Mouse (Mus musculus): ENCODE data around the gene Dzip1.

Gene Dzip1

DNA sequence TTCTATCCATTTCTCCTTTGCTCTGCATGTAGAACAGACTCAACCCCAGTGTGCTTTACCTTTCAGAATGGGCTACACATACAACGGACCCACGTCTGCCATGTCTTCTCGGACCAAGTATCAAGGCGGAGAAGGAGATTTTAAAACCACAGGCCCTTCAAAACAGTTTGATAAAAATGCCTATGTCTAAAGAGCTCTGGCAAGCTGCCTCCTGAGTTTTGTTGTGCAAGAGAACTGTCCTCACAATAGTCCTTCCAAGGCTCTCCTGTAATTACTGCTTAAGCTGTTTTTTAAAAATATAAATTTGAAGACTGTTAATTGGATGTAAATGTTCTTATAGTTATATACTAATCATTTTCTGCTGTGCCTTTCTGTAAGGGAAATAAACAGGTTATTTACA is 51.1 kb downstream of the Dzip1 start:
- no peak for DNase-seq (ENCODE audit: low spot score in 2 of 2)

DNA sequence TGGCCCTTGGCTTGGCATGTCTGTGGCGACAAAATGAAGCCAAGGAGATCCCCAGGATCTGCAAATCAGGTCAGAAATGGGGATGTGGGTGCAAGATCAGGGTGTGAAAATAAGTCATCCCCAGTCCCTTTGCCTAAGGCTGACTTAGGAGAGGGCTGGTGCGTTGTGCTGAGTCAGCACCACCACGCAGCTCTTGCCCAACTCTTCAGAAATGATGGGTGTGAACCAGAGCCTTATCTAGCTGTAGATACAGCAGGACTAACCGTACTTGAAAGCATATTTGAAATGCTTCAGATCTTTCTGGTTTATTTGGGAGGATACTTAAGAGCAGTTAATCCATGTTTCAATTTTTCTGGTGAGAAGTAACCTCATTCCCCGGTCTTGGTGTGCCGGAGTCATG is 55.5 kb downstream of the Dzip1 start:
- DNase-seq (ENCODE audit: low spot score in 2 of 2): no peak

DNA sequence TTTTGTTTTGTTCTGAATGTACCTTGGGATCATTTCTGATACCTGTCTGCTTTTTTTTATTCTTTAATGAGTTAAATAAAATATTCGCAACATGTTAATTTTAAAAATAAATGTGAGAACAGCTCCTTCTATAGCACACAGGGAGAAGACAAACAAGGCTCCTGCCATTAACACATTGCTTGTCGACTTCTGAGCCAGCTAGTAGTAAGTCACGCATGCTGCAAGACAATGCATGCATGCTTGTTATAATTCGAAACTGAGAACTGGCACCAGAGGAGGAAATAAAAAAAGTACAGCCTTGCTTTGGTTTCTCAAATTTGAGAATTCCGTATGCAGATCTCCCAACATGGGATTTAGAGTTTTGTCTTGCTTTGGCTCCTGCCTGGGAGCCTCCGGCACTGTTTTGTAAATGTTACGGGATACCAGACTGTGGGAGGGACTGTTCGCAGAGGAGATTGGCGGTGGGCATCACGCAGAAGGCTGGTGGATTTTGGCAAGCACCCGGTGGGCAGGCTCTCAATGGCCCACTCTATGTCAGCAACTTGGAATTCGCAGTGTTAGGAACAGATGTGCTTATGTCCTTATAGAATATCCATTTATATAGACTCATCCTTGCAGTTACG is 57.0 kb downstream of the Dzip1 start:
- no peak for DNase-seq (ENCODE audit: low spot score in 2 of 2)

DNA sequence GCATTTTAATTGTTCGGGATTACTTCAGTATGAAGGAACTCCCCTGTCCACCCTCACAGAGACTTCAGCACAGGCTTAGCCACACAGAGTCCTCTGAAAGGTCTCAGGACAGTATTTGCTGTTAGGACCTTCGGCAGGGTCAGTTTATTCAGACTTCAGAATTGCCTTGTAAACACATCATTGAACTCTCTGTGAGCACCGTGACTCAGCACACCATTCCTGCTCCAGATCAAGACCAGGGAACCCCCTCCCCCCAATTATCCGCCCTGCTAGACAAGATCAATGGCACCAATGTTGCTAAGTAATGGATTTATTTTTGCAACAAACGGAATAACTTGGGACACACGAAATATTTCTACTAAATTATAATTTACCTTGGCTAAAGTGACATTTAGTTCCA is 57.9 kb downstream of the Dzip1 start:
- DNase-seq (ENCODE audit: low spot score in 2 of 2): no peak

DNA sequence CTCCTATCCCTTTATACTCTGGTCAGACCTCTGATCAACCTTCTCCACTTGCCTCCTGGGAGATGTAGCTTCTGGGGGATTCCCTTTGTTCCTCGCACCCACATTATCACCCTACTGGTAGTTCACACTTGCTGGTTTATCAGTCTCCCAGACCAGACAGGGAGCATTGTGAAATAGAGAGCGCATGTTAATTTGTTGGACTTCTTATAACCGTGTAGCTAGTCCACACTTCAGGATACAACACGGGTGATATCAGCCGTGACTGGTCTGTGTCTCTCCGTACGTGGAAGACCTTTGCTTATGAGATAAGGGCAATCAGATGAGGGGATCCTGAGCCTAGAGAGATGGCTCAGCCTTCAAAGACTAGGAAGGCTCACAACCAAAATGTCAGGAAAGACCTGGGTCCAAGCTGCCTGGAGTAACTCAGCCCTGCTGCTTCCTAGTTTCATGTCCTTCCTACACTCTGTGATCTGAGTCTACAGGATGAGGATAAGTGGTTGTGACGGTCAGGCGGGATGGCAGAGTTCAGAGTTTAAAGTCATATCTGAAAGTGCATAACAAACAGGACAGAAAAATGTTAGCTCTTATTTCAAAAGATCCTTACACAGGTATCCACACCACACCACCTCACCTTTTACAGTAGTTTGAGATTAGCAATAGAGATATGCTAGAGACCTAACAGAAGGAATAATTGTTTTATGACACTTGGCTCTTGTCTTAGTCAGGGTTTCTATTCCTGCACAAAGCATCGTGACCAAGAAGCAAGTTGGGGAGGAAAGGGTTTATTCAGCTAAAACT is 59.0 kb downstream of the Dzip1 start:
- DNase-seq (ENCODE audit: low spot score in 2 of 2): no peak

DNA sequence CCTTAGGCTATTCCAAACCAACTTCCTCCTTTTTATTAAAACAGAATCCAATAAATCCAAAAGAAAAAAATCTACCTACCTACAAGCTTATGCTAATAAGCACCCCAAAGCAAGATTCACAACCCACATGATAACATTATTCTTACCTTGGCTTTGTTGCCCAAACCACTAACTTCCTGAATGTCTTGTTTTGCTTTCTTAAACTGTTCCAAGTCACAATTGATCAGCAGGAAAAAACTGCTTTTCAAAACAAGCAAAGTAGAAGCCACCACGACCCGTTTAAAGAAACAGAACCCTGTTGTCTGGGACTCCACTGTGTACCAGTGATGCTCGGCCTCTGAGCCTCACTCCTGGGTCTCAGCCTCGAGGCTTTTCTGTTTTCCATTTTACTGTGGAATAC is 60.4 kb downstream of the Dzip1 start:
- DNase-seq (ENCODE audit: low spot score in 2 of 2): no peak

DNA sequence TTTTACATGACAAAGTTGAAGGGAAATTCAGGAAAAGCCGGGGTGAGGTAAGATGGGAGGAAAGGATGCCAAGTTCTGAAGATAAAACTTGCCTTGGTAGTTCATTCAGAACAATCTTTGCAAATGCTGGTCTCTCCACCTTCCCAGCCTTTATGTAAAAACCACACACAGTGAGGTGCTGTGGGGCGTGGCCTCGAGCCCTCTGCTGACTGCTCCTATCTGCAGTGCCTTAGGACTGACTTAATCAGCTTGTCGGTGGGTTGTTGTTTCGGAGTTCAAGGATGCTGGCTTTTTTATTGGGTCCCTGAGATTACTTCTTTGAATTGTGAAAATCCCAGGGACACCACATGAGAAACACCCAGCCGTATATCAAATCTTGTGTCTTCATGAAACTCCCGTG is 63.0 kb downstream of the Dzip1 start:
- DNase-seq (ENCODE audit: low spot score in 2 of 2): no peak

DNA sequence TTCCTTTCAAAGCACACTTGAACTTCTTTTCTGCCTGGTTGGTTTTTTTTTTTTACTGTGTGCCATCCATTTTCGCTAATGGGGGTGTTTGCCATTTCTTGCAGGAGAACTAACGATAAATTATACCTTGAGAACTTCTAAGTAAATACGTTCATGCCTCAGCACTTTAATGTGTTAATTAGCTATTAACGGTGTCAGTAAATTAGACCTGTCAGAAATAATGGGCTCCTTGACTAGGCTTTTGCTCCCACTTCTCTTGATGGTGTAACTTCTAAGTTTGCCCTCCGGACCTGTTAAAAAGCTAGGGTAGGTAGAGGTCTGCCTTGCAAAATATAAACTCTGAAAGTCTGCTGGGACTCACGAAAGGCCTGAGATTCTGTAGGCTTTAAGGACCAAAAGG is 66.9 kb downstream of the Dzip1 start:
- DNase-seq (ENCODE audit: low spot score in 2 of 2): no peak

DNA sequence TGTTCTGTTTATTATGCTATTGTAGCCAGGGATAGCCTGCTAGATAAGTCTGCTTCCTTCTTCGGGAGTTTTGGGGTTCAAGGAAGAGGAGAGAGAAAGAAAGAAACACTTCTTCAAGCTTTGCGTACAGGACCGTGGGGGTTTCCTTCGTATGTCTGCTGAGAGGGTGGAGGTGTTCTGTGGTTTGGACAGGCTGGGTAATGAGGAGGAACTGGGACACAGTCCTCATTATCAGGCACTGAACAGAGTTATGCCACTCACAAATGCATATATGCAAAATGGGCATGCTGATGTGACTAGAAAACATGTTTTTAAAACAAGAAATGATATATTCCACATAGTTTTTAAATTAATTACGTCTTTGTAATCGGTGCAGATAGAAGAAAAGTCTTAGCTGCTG is 68.7 kb downstream of the Dzip1 start:
- no peak for DNase-seq (ENCODE audit: low spot score in 2 of 2)

DNA sequence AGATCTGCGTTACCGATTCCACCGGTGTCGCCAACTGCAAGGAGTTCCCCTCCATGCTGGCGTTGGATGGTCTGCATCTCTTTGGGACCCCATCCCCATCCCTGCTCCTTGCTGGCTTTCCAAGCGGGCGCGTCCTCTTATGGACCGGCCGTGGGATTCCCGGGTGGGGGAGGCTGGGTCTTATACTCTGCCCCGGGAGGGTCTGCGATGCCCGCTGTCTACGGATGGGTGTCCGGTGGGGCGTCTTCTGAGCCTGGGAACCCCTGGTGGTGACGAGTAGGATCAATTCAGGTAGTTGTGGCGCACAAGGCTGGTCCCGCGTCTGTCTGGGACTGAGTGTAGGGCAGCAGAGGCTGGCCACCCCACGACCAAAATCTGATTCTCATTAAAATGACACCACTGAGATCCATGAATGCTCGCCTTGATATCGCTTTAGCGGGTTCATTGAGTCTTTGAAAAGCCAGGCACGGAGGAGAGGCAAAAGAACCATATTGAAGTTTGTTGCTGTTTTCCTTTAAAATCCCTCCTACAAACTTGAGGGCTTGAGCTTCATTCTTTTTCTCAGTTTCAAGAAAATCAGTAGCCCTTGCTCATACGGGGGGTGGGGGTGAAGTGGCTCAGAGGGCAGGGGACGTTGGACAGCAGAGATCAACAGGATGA is 70.0 kb downstream of the Dzip1 start:
- no peak for DNase-seq (ENCODE audit: low spot score in 2 of 2)

DNA sequence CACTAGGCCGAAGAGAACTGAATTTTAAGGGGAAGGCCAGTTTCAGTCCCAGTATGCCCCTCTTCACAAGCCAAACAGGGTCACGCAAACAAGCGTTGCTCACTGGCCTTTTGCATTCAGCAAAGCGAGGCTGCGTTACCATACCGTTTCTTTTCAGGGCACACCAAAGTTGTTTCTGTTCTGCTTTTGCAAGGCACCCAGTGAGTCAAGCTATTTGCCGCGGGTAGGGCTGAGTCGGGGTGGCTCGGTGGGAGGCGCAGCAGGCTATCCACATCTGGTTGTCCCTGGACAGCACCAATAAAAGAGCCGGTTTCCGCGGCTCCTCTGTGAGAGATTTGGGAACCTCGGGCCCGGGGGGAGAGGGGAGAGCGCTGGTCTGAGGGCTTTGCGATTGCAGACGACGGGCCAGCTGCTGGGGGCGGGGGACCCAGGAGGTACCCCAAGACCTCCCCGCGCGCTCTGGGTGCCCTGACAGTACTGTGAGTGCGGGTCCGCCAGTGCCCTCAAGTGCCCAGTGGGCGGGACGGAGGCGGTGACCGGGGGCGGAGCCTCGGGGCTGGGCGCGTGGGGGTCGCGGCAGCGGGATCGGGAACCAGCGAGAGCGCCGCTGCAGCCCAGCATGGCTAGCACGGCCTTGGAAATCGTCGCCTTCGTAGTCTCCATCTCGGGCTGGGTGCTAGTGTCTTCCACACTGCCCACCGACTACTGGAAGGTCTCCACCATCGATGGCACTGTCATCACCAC is 70.7 kb downstream of the Dzip1 start:
- DNase-seq (ENCODE audit: low spot score in 2 of 2): no peak

DNA sequence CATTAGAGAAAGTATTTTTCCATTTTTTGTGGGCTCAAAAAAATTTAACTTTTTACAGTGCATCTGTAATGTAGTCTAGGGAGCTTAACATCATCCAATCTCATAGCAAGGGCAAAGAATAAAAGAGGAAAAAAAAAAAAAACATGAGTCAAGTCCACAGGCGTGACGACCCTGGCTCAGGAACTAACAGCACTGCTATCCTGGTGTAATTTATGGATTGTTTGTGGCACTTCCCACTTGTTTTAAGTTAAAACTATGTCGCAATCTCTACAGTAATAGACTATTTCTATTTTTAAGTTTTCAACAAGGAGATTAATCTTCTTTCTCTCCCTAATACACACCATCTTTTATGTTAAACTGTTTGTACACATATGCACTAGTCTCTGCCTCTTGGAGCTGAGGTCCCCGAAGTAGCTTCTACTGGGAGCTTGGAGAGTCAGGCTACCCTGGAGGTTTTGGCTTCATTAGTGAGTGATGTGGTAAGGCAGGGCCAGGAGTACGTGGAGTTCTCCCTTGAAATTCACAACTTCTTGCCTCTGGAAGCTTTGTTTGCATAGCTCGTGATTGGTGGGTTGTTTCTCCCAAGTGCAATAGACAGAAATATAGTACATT is 73.7 kb downstream of the Dzip1 start:
- DNase-seq (ENCODE audit: low spot score in 2 of 2): no peak

DNA sequence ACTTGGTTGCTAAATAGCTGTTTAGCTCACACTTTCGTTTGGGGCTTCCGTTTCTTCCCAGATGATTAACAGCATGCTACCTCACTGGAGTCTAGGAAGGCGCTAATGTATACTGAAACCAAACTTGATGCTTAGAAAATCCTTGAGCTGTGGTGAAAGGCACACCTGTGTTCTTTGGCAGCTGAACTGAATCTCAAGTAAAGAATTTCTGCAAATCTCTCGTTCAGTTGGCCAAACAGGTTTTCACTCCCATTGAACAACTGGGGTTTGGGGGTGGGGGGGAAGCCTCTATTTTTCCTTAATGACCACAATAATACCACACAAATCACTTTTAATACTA is 74.6 kb downstream of the Dzip1 start:
- DNase-seq (ENCODE audit: low spot score in 2 of 2): no peak

DNA sequence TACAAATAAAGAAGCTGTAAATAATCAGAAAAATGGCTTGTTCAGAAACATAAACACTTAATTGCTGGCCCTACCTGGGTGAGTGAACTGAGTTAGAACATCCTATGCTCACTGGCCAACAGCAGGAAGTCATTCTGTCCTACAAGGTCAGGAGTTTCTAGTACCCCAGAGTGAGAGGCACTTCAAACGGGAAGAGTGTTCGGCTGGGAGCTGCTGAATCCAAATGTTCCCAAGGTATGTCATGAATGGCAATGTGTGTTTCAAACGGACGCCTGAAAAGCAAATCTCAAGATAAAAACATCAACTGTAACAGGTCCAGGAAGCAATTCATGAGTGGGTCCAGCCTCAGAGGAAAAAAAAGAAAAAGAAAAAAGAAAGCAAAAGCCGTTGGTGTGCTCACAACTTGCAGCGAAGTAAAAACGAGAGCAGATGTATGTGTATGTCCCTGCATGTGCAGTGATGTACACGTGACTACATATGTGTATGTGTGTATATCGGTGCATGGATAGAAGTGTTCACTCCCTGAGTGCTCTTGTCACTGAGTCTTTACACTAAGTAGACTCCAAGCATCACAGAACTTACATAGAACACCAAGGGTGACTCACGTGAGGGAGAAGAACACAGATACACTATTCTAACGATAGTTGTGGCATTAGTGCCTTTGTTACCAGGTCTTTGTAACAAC is 75.1 kb downstream of the Dzip1 start:
- no peak for DNase-seq (ENCODE audit: low spot score in 2 of 2)

DNA sequence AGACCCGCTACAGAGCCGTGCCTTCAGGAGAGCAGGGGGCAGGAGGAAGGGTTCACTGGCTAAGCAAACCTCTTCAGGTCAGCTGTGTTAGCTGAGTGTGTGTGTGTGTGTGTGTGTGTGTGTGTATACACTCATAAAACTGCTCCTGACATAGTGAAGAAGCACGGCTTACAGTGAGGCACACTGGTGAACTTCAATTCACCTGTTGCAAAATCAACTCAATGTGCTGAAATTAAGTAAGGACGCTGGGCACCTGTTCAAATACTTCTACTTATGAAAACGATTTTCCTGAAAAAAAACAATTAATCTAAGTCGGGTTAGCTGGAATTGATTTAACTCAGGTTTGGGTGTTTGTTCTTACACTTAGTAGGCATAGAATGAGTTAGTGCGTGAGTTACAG is 77.1 kb downstream of the Dzip1 start:
- DNase-seq (ENCODE audit: low spot score in 2 of 2): no peak

DNA sequence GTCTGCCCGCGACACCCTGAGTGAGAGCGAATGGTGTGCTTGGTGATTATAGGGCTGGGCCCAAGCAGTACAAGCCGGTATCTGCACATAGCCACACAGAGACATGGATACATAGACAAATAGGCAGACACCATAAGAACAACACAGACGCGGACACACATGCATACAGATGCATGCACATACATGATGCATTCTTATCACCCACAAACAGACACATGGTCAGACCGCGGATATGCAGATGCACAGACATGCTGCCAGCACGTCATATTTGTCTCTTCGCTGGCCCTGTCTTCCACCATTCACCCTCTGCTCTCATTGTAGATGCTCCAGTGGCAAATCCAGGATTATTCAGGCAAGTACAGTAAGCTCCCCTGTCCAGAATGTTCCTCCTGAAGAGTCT is 78.4 kb downstream of the Dzip1 start:
- DNase-seq (ENCODE audit: low spot score in 2 of 2): no peak

DNA sequence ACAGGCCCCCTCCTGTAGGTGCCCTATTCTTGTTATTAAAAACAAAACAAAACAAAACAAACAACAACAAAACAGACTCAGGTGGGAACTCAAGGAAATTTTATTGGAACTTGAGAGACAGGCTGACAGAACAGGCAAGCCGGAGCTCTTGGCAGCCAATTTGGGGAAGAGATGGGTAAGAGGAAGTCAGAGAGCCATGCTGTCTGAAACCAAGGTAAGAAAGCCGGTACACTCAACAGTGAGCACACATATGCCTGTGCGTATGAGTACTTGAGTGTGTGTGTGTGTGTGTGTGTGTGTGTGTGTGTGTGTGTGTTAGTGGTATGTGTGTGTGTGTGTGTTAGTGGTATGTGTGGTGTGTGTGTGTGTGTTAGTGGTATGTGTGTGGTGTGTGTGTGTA is 82.9 kb downstream of the Dzip1 start:
- no peak for DNase-seq (ENCODE audit: low spot score in 2 of 2)

DNA sequence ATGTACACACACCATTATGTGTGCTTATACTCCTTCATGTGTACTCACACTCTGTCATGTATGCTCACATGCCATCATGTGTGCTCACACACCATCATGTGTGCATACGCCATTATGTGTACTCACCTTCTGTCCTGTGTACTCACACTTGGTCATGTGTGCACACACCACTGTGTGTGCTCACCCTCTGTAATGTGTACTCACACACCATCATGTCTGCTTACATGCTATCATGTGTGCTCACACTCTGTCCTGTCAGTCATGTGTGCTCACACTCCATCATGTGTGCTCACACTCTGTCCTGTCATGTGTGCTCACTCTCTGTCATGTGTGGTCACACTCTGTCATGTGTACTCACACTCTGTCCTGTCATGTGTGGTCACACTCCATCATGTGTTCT is 85.2 kb downstream of the Dzip1 start:
- no peak for DNase-seq (ENCODE audit: low spot score in 2 of 2)

DNA sequence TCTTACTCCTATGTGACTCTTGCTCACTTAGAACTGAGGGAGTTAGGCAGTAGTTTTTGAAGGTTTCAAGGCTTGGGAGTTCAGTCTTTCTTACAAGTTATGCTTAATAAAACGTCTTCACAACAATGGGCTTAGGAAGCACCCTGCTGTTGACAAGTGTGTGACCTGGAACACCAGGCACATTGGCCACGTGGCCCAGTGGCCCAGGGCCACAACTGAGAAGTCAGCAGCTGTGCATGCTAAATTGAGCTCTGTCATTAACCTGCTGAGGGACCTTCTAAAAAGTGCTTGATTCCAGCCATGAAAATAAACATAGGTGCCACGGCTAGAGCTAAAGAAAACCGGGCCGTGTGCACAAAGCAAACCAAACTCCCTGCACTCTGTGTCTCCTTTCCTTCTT is 85.8 kb downstream of the Dzip1 start:
- no peak for DNase-seq (ENCODE audit: low spot score in 2 of 2)

DNA sequence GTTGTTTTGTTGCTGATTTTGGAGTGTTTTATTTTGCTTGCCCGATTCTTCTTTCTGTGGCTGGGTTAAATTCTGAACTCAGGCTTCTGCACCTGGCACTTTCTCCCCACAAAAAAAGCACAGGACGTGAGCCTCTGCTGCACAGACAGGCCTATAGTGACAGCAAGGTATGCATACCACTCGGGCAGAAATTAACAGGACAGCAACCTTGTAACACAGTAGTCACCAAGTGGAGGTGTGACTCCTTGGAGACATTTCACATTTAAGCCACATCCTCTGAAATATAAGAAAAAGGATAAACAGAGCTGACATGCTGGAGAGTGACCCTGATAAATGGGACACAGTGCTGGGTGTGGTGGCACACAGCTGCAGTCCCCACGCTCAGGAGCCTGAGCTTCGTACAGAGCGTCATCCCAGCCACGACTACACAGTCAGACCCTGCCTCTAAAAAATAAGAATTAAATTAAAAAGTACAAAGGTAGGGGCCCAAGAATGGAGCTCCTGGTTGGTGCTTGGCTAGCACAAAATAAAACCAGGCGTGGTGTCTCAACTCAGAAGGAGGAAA is 86.6 kb downstream of the Dzip1 start:
- DNase-seq (ENCODE audit: low spot score in 2 of 2): no peak

DNA sequence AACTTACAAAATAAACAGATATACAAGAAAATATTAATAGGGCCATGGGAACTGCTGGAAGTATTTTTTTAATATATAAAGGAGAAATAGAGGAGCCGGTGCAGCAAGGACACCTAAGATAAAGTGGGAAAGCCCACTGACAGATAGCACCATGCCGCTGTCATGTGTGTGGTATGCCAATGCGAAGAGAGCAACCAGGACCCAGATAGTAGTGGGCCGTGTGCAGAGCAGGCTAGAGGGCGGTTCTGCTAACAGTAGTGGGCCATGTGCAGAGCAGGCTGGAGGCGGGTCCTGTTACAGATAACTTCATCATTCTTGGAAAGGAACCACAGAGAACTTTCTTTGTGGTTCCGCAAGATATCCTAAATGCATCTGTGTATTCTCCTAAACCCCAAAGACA is 88.5 kb downstream of the Dzip1 start:
- DNase-seq (ENCODE audit: low spot score in 2 of 2): no peak

Data from frontal cortex, postnatal 25 days (tissue).